Mouse (Mus musculus): ENCODE results near the gene Slc12a4. TPM values are rescaled to one million over a fixed set of nuclear protein-coding genes. Genes with fewer than 3 reads are reported as not detected.

Gene Slc12a4
- polyA plus RNA-seq, 1 experiment, result 96.8 TPM

GRCm38 (mm10) chr8:105979325-105979724 is 13.4 kb upstream of the Slc12a4 start, which contains the start of gene Dpep3:
Gene Dpep3, minus strand, starts transcription at chr8:105979429.
- WGBS, result 93% methylated on average over 15 of the region's 15 CpGs
- no peaks in the 10 kb centered on the region for H3K4me1 ChIP-seq (ENCODE audit: control insufficient read depth, insufficient read depth, low read length)
- TF ChIP-seq POLR2A (IDR thresholded peaks at IDR 0.05; ENCODE audit: borderline replicate concordance, extremely low read depth, low read depth, low read length), result no peak
- no peak for TF ChIP-seq CTCF (IDR thresholded peaks at IDR 0.05; ENCODE audit: insufficient read depth, low read length)
- H3K4me3 ChIP-seq (replicated peaks; ENCODE audit: extremely low read depth, low read depth, low read length), result no peak within 1 kb of the TSS
- no peak for DNase-seq

GRCm38 (mm10) chr8:105975363-105975762 is 9.5 kb upstream of the Slc12a4 start:
- Histone ChIP-seq H3K4me3 (replicated peaks; ENCODE audit: extremely low read depth, low read depth, low read length) (no peak overlapping the region), H3K4me1 (ENCODE audit: control insufficient read depth, insufficient read depth, low read length) (no peaks in the 10 kb centered on the region)
- TF ChIP-seq CTCF (IDR thresholded peaks at IDR 0.05; ENCODE audit: insufficient read depth, low read length), result no peak
- TF ChIP-seq POLR2A (IDR thresholded peaks at IDR 0.05; ENCODE audit: borderline replicate concordance, extremely low read depth, low read depth, low read length), result no peak
- WGBS, result 64% methylated on average over 7 of the region's 7 CpGs
- DNase-seq, result no peak

GRCm38 (mm10) chr8:105971019-105971720 is 5.3 kb upstream of the Slc12a4 start:
- peaks cover 8% of the 10 kb centered on the region for H3K4me1 ChIP-seq (ENCODE audit: control insufficient read depth, insufficient read depth, low read length)
- WGBS, result 75% methylated on average over 8 of the region's 8 CpGs
- H3K4me3 ChIP-seq (replicated peaks; ENCODE audit: extremely low read depth, low read depth, low read length), result no peak overlapping the region
- DNase-seq, result no peak
- no peak for TF ChIP-seq POLR2A (IDR thresholded peaks at IDR 0.05; ENCODE audit: borderline replicate concordance, extremely low read depth, low read depth, low read length)
- no peak for TF ChIP-seq CTCF (IDR thresholded peaks at IDR 0.05; ENCODE audit: insufficient read depth, low read length)

- TF ChIP-seq CTCF (IDR thresholded peaks at IDR 0.05; ENCODE audit: insufficient read depth, low read length), result no peak
- no peak for TF ChIP-seq POLR2A (IDR thresholded peaks at IDR 0.05; ENCODE audit: borderline replicate concordance, extremely low read depth, low read depth, low read length)
- Histone ChIP-seq H3K4me1 (ENCODE audit: control insufficient read depth, insufficient read depth, low read length) (peaks cover 14% of the 10 kb centered on the region), H3K4me3 (replicated peaks; ENCODE audit: extremely low read depth, low read depth, low read length) (no peak overlapping the region)
- no peak for DNase-seq
- 78% methylated on average over 1 of the region's 1 CpGs for WGBS
These were observed 3.5 kb upstream of the Slc12a4 start for GRCm38 (mm10) chr8:105969367-105969766.

GRCm38 (mm10) chr8:105966692-105967311 is 905 bp upstream of the Slc12a4 start:
- 14% methylated on average over 19 of the region's 19 CpGs for WGBS
- Histone ChIP-seq H3K4me1 (ENCODE audit: control insufficient read depth, insufficient read depth, low read length) (peaks cover 17% of the 10 kb centered on the region), H3K4me3 (replicated peaks; ENCODE audit: extremely low read depth, low read depth, low read length) (peak overlapping the region; percentile 29)
- peak; percentile 28 for DNase-seq
- TF ChIP-seq CTCF (IDR thresholded peaks at IDR 0.05; ENCODE audit: insufficient read depth, low read length) (no peak), POLR2A (IDR thresholded peaks at IDR 0.05; ENCODE audit: borderline replicate concordance, extremely low read depth, low read depth, low read length) (no peak)

- under 1% methylated on average over 40 of the region's 40 CpGs for WGBS
- no peak for DNase-seq
These were observed 512 bp downstream of the Slc12a4 start for GRCm38 (mm10) chr8:105965266-105965904.

GRCm38 (mm10) chr8:105964506-105965265 is 1.2 kb downstream of the Slc12a4 start:
- 47% methylated on average over 12 of the region's 12 CpGs for WGBS
- Histone ChIP-seq H3K4me3 (replicated peaks; ENCODE audit: extremely low read depth, low read depth, low read length) (peak overlapping the region; percentile 75), H3K4me1 (ENCODE audit: control insufficient read depth, insufficient read depth, low read length) (peaks cover 17% of the 10 kb centered on the region)
- no peak for TF ChIP-seq CTCF (IDR thresholded peaks at IDR 0.05; ENCODE audit: insufficient read depth, low read length)
- no peak for TF ChIP-seq POLR2A (IDR thresholded peaks at IDR 0.05; ENCODE audit: borderline replicate concordance, extremely low read depth, low read depth, low read length)
- DNase-seq, result no peak

More at GRCm38 (mm10) chr8:105965266-105965904, 512 bp downstream of the Slc12a4 start:
- TF ChIP-seq CTCF (IDR thresholded peaks at IDR 0.05; ENCODE audit: insufficient read depth, low read length), result no peak
- no peak for TF ChIP-seq POLR2A (IDR thresholded peaks at IDR 0.05; ENCODE audit: borderline replicate concordance, extremely low read depth, low read depth, low read length)
- Histone ChIP-seq H3K4me3 (replicated peaks; ENCODE audit: extremely low read depth, low read depth, low read length) (peak overlapping the region; percentile 75), H3K4me1 (ENCODE audit: control insufficient read depth, insufficient read depth, low read length) (peaks cover 17% of the 10 kb centered on the region)

- H3K4me3 ChIP-seq (replicated peaks; ENCODE audit: extremely low read depth, low read depth, low read length), result no peak overlapping the region
- no peak for TF ChIP-seq CTCF (IDR thresholded peaks at IDR 0.05; ENCODE audit: insufficient read depth, low read length)
- no peak for TF ChIP-seq POLR2A (IDR thresholded peaks at IDR 0.05; ENCODE audit: borderline replicate concordance, extremely low read depth, low read depth, low read length)
- no peak for DNase-seq
- H3K4me1 ChIP-seq (ENCODE audit: control insufficient read depth, insufficient read depth, low read length), result peaks cover 13% of the 10 kb centered on the region
- WGBS, result 93% methylated on average over 10 of the region's 10 CpGs
These were observed 4.4 kb downstream of the Slc12a4 start for GRCm38 (mm10) chr8:105961536-105961935.

- no peak for TF ChIP-seq POLR2A (IDR thresholded peaks at IDR 0.05; ENCODE audit: borderline replicate concordance, extremely low read depth, low read depth, low read length)
- TF ChIP-seq CTCF (IDR thresholded peaks at IDR 0.05; ENCODE audit: insufficient read depth, low read length), result no peak
These were observed 4.8 kb downstream of the Slc12a4 start for GRCm38 (mm10) chr8:105961101-105961500.

More at GRCm38 (mm10) chr8:105961101-105961500, 4.8 kb downstream of the Slc12a4 start:
- Histone ChIP-seq H3K4me3 (replicated peaks; ENCODE audit: extremely low read depth, low read depth, low read length) (no peak overlapping the region), H3K4me1 (ENCODE audit: control insufficient read depth, insufficient read depth, low read length) (peaks cover 11% of the 10 kb centered on the region)
- WGBS, result 84% methylated on average over 14 of the region's 14 CpGs
- no peak for DNase-seq
